Mouse (Mus musculus): Measurements from ENCODE around the gene Sos2. TPM values are rescaled to one million over a fixed set of nuclear protein-coding genes. Genes with fewer than 3 reads are reported as not detected.
A peak's percentile ranks its signal among the peaks of the same experiment; 100 is the strongest.
"Not testable (repeated sequence)": the region's sequence is repeated elsewhere in the genome, so short reads cannot be mapped to it uniquely, and the experiment has no call there.

The Sos2 gene
- polyA plus RNA-seq, 1 experiment = 6.0 TPM

DNA sequence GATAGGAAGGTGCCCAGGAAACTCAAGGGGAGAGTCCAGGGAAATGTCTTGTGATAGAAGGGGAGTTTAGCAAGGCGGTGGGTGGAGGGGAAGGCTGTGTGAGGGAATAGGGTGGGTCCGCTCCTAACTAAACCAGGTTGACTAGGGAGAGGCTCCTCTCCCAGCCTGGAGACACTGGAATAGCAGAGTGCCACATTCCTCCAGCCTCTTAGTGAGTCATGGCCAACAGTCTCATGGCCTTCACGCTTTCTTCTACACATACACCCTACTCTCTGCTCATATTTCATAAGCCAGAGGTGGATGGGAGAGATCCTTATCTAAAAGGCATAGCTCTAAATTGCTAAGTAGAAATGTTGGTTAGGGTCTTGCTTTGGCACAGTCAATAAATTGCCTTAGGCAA lies 111.7 kb downstream of the Sos2 start:
- H3K4me3 ChIP-seq = no peak overlapping the region

GRCm38 (mm10) chr12:69568266-69568665 lies 113.4 kb downstream of the Sos2 start:
- Histone ChIP-seq H3K4me2 (ENCODE audit: low read depth) (no peak overlapping the region), H3K79me2 (ENCODE audit: control insufficient read depth, insufficient read depth) (no peaks in the 10 kb centered on the region), H3ac (ENCODE audit: control insufficient read depth, insufficient read length) (no peak overlapping the region), H3K36me3 (ENCODE audit: control insufficient read depth, insufficient read depth) (no peaks in the 10 kb centered on the region), H3K4me3 (no peak overlapping the region), H3K27me3 (ENCODE audit: control insufficient read depth, insufficient read depth, insufficient read length) (no peaks in the 10 kb centered on the region)
- TF ChIP-seq USF1 (IDR thresholded peaks at IDR 0.05; ENCODE audit: low read depth) (no peak), SRF (IDR thresholded peaks at IDR 0.05; ENCODE audit: control insufficient read depth, insufficient read length, low read depth) (no peak), POLR2A (IDR thresholded peaks at IDR 0.05; ENCODE audit: insufficient read length, low read depth) (no peak), MYOD1 (IDR thresholded peaks at IDR 0.05; ENCODE audit: control insufficient read depth in 1 of 3, insufficient read length in 2 of 3, low read depth in 2 of 3) (no peak), MYOG (IDR thresholded peaks at IDR 0.05; ENCODE audit: control insufficient read depth in 1 of 3, insufficient read depth in 1 of 3, insufficient read length in 2 of 3, low read depth in 2 of 3) (no peak), TCF12 (IDR thresholded peaks at IDR 0.05; ENCODE audit: insufficient read depth, poor library complexity, severe bottlenecking) (no peak), MAX (IDR thresholded peaks at IDR 0.05; ENCODE audit: low read depth) (no peak), REST (IDR thresholded peaks at IDR 0.05; ENCODE audit: insufficient read depth, insufficient read length) (no peak), TCF3 (IDR thresholded peaks at IDR 0.05; ENCODE audit: insufficient read length, low read depth) (no peak), E2F4 (IDR thresholded peaks at IDR 0.05; ENCODE audit: insufficient read depth) (no peak), CEBPB (IDR thresholded peaks at IDR 0.05; ENCODE audit: insufficient read depth, poor library complexity, severe bottlenecking) (no peak), POLR2AphosphoS2 (IDR thresholded peaks at IDR 0.05; ENCODE audit: insufficient read length, low read depth) (no peak)

More for the DNA sequence above, 111.7 kb downstream of the Sos2 start:
- H3K79me2 ChIP-seq (ENCODE audit: control insufficient read depth, insufficient read depth) = no peaks in the 10 kb centered on the region
- no peak overlapping the region for H3ac ChIP-seq (ENCODE audit: control insufficient read depth, insufficient read length)
- H3K27me3 ChIP-seq (ENCODE audit: control insufficient read depth, insufficient read depth, insufficient read length) = no peaks in the 10 kb centered on the region
- no peaks in the 10 kb centered on the region for H3K36me3 ChIP-seq (ENCODE audit: control insufficient read depth, insufficient read depth)
- TF ChIP-seq SRF (IDR thresholded peaks at IDR 0.05; ENCODE audit: control insufficient read depth, insufficient read length, low read depth) = no peak
- TF ChIP-seq REST (IDR thresholded peaks at IDR 0.05; ENCODE audit: insufficient read depth, insufficient read length) = no peak
- no peak for TF ChIP-seq USF1 (IDR thresholded peaks at IDR 0.05; ENCODE audit: low read depth)
- TF ChIP-seq E2F4 (IDR thresholded peaks at IDR 0.05; ENCODE audit: insufficient read depth) = no peak
- TF ChIP-seq MYOG (IDR thresholded peaks at IDR 0.05; ENCODE audit: control insufficient read depth in 1 of 3, insufficient read depth in 1 of 3, insufficient read length in 2 of 3, low read depth in 2 of 3) = no peak
- no peak for TF ChIP-seq MYOD1 (IDR thresholded peaks at IDR 0.05; ENCODE audit: control insufficient read depth in 1 of 3, insufficient read length in 2 of 3, low read depth in 2 of 3)
- TF ChIP-seq POLR2A (IDR thresholded peaks at IDR 0.05; ENCODE audit: insufficient read length, low read depth) = no peak
- no peak for TF ChIP-seq TCF12 (IDR thresholded peaks at IDR 0.05; ENCODE audit: insufficient read depth, poor library complexity, severe bottlenecking)
- TF ChIP-seq MAX (IDR thresholded peaks at IDR 0.05; ENCODE audit: low read depth) = no peak
- TF ChIP-seq POLR2AphosphoS2 (IDR thresholded peaks at IDR 0.05; ENCODE audit: insufficient read length, low read depth) = no peak
- no peak for TF ChIP-seq CEBPB (IDR thresholded peaks at IDR 0.05; ENCODE audit: insufficient read depth, poor library complexity, severe bottlenecking)
- no peak for TF ChIP-seq TCF3 (IDR thresholded peaks at IDR 0.05; ENCODE audit: insufficient read length, low read depth)
- H3K4me2 ChIP-seq (ENCODE audit: low read depth) = no peak overlapping the region

DNA sequence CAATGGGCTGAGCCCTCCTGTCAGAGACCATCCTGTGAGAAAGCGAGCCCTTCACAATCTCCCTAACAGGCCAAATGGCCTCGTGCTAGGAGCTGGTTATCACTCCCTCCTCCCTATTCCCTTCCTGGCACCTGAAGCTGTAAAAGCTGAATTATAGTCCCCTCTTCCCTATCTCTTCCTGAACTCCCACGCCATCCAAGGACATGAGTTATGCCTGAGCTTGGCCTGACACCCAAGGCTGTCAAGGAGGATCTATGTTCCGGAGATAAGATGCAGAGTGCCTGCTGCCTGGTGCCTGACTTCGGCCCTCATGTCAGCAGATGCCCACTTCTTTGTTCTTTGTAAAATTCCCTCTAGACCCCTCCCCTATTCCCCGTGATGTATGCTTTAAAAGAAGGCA lies 120.6 kb downstream of the Sos2 start:
- not testable (repeated sequence) for H3K36me3 ChIP-seq (ENCODE audit: control insufficient read depth, insufficient read depth); H3ac ChIP-seq (ENCODE audit: control insufficient read depth, insufficient read length); H3K79me2 ChIP-seq (ENCODE audit: control insufficient read depth, insufficient read depth); H3K4me3 ChIP-seq; H3K4me2 ChIP-seq (ENCODE audit: low read depth); H3K27me3 ChIP-seq (ENCODE audit: control insufficient read depth, insufficient read depth, insufficient read length)

- Histone ChIP-seq H3K79me2 (ENCODE audit: control insufficient read depth, insufficient read depth) (no peaks in the 10 kb centered on the region), H3K36me3 (ENCODE audit: control insufficient read depth, insufficient read depth) (no peaks in the 10 kb centered on the region), H3K4me3 (no peak overlapping the region), H3K27me3 (ENCODE audit: control insufficient read depth, insufficient read depth, insufficient read length) (no peaks in the 10 kb centered on the region), H3K4me2 (ENCODE audit: low read depth) (peak overlapping the region; percentile 20), H3ac (ENCODE audit: control insufficient read depth, insufficient read length) (no peak overlapping the region)
- TF ChIP-seq USF1 (IDR thresholded peaks at IDR 0.05; ENCODE audit: low read depth) = no peak
Measured at GRCm38 (mm10) chr12:69556221-69556861, 125.3 kb downstream of the Sos2 start.

GRCm38 (mm10) chr12:69545456-69546178 lies 136.0 kb downstream of the Sos2 start:
- no peak overlapping the region for H3K4me3 ChIP-seq
- no peaks in the 10 kb centered on the region for H3K36me3 ChIP-seq (ENCODE audit: control insufficient read depth, insufficient read depth)
- no peak overlapping the region for H3K4me2 ChIP-seq (ENCODE audit: low read depth)
- H3K27me3 ChIP-seq (ENCODE audit: control insufficient read depth, insufficient read depth, insufficient read length) = no peaks in the 10 kb centered on the region
- no peak overlapping the region for H3ac ChIP-seq (ENCODE audit: control insufficient read depth, insufficient read length)
- no peaks in the 10 kb centered on the region for H3K79me2 ChIP-seq (ENCODE audit: control insufficient read depth, insufficient read depth)
- TF ChIP-seq CEBPB (IDR thresholded peaks at IDR 0.05; ENCODE audit: insufficient read depth, poor library complexity, severe bottlenecking) (no peak), SRF (IDR thresholded peaks at IDR 0.05; ENCODE audit: control insufficient read depth, insufficient read length, low read depth) (no peak), USF1 (IDR thresholded peaks at IDR 0.05; ENCODE audit: low read depth) (no peak), MAX (IDR thresholded peaks at IDR 0.05; ENCODE audit: low read depth) (no peak), MYOG (IDR thresholded peaks at IDR 0.05; ENCODE audit: control insufficient read depth in 1 of 3, insufficient read depth in 1 of 3, insufficient read length in 2 of 3, low read depth in 2 of 3) (no peak), TCF12 (IDR thresholded peaks at IDR 0.05; ENCODE audit: insufficient read depth, poor library complexity, severe bottlenecking) (no peak), E2F4 (IDR thresholded peaks at IDR 0.05; ENCODE audit: insufficient read depth) (no peak), POLR2A (IDR thresholded peaks at IDR 0.05; ENCODE audit: insufficient read length, low read depth) (no peak), REST (IDR thresholded peaks at IDR 0.05; ENCODE audit: insufficient read depth, insufficient read length) (no peak), TCF3 (IDR thresholded peaks at IDR 0.05; ENCODE audit: insufficient read length, low read depth) (no peak), POLR2AphosphoS2 (IDR thresholded peaks at IDR 0.05; ENCODE audit: insufficient read length, low read depth) (no peak), MYOD1 (IDR thresholded peaks at IDR 0.05; ENCODE audit: control insufficient read depth in 1 of 3, insufficient read length in 2 of 3, low read depth in 2 of 3) (no peak)
